Mouse (Mus musculus) liver, embryonic 14.5 days (tissue): Measurements from ENCODE around the gene Wwp2. TPM values are rescaled to one million over a fixed set of nuclear protein-coding genes. Genes with fewer than 3 reads are reported as not detected.
"Not testable (repeated sequence)": the region's sequence is repeated elsewhere in the genome, so short reads cannot be mapped to it uniquely, and the experiment has no call there.

ENCODE experiments used
- ATAC-seq: fragments of 200-750 bp; cut with Nextera tagmentation; 2 replicates; pipeline ENCODE4 v1.8.0; 2017; ENCODE audit warnings: moderate number of reproducible peaks, mild to moderate bottlenecking, moderate library complexity; ENCODE audit not compliant: insufficient read depth
- DNase-seq, 3 experiments: peaks; one replicate each; pipeline ENCODE4 v3.0.0-alpha.2; 2012 to 2013; ENCODE audit warnings: low read depth in 3 of 3, low spot score in 3 of 3
- H3K27ac ChIP-seq: fragments of 300-500 bp; sonication (generic); 2 replicates; pipeline ENCODE4 v1.5.1; 2014; ENCODE audit warnings: moderate library complexity, mild to moderate bottlenecking, control low read depth, inconsistent platforms
- H3K27me3 ChIP-seq: fragments of 300-500 bp; sonication (generic); 2 replicates; pipeline ENCODE4 v1.6.1; 2014; ENCODE audit warnings: mild to moderate bottlenecking, low read length, moderate library complexity; ENCODE audit not compliant: control insufficient read depth, insufficient read depth
- H3K36me3 ChIP-seq: fragments of 300-500 bp; sonication (generic); replicated peaks from 2 replicates; pipeline ENCODE4 v1.6.1; 2014; ENCODE audit warnings: low read depth; ENCODE audit not compliant: control insufficient read depth, insufficient read depth
- H3K4me1 ChIP-seq, 2 experiments: fragments of 200-500 bp in 1 of 2; fragments of 300-500 bp in 1 of 2; sonication (generic) in 1 of 2; replicated peaks; 2 replicates each; pipeline ENCODE4 v1.6.1; 2012 to 2014; ENCODE audit warnings: antibody characterized with exemption in 1 of 2, inconsistent platforms in 1 of 2, low read length in 1 of 2; ENCODE audit not compliant: control insufficient read depth in 2 of 2, insufficient read depth in 2 of 2
- H3K4me2 ChIP-seq: fragments of 300-500 bp; sonication (generic); 2 replicates; pipeline ENCODE4 v1.6.1; 2014; ENCODE audit warnings: low read depth, mild to moderate bottlenecking, control low read depth, moderate library complexity
- H3K4me3 ChIP-seq, 2 experiments: fragments of 200-500 bp in 1 of 2; fragments of 300-500 bp in 1 of 2; sonication (generic) in 1 of 2; 2 replicates each; pipeline ENCODE4 v1.5.1; 2012 to 2014; ENCODE audit warnings: low read depth in 2 of 2, low read length in 2 of 2, mild to moderate bottlenecking in 2 of 2, control low read depth in 1 of 2, inconsistent platforms in 1 of 2, moderate library complexity in 1 of 2; ENCODE audit not compliant: insufficient read depth in 1 of 2
- H3K9ac ChIP-seq: fragments of 300-500 bp; sonication (generic); replicated peaks from 2 replicates; pipeline ENCODE4 v1.6.1; 2014; ENCODE audit warnings: mild to moderate bottlenecking, control low read depth, moderate library complexity
- H3K9me3 ChIP-seq: fragments of 300-500 bp; sonication (generic); 2 replicates; pipeline ENCODE4 v1.6.1; 2016; ENCODE audit warnings: low read length, mixed read lengths; ENCODE audit not compliant: control insufficient read depth
- CTCF ChIP-seq: IDR thresholded peaks from 2 replicates; pipeline ENCODE4 v1.5.1; 2016; ENCODE audit warnings: antibody characterized with exemption, low read depth, control low read depth
- EP300 ChIP-seq: IDR thresholded peaks from 2 replicates; pipeline ENCODE4 v1.6.1; 2016; ENCODE audit warnings: antibody characterized with exemption, low read depth
- WGBS: fragments of 180-500 bp; shearing (Covaris S2); extraction: QIAGEN DNeasy Blood & Tissue Kit; methylation state at CpG from one replicate; pipeline ENCODE4 v1.1.7; 2014; ENCODE audit not compliant: insufficient replicate concordance; 5-methylcytosine and 5-hydroxymethylcytosine counted together
- polyA plus RNA-seq, 2 experiments: library from polyadenylated mRNA; depleted of rRNA in 1 of 2; stranded (reverse) in 1 of 2; unstranded in 1 of 2; fragments of >200 nt; fragmentation: Nextera tagmentation in 1 of 2; extraction: Ambion mirVana in 1 of 2; gene quantifications; 2 replicates each; pipeline versions ENCODE4 v1.2.1 to v1.2.3; 2012 to 2014

Wwp2 gene
- polyA plus RNA-seq, 2 experiments: 14.7 to 28.0 TPM

GRCm38 (mm10) chr8:107472403-107473100 is 36.4 kb downstream of the Wwp2 start:
- no peak for TF ChIP-seq CTCF
- no peak for TF ChIP-seq EP300
- H3K4me2 ChIP-seq: no peak overlapping the region
- 49% methylated on average over 10 of the region's 10 CpGs for WGBS
- no peaks in the 10 kb centered on the region for H3K27me3 ChIP-seq
- DNase-seq (no peak), ATAC-seq (no peak)
- H3K36me3 ChIP-seq: no peaks in the 10 kb centered on the region
- no peak overlapping the region for H3K27ac ChIP-seq
- no peaks in the 10 kb centered on the region for H3K9me3 ChIP-seq
- H3K4me3 ChIP-seq: no peak overlapping the region
- H3K9ac ChIP-seq: no peak overlapping the region
- peaks cover 0 to 2% of the 10 kb centered on the region in 2 experiments; a peak in 1 of 4 replicates for H3K4me1 ChIP-seq

DNA sequence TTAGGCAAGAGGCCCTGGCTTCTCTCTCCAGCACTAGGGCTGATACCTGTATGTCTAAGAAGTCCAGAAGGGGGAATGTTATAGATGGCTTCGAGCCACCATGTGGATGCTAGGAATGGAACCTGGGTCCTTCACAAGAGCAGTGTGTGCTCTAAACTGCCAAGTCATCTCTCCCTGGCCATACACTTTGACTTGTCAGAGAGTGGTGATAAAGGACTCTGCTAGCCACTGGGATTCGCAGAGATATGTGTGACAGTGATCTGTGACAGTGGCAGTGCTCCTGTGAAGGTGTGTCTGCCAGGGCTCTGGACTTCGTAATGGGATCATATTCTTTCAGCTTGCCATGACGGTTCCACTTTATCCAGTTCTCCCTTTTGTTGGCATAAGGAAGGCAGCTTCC is 37.2 kb downstream of the Wwp2 start:
- H3K4me2 ChIP-seq: no peak overlapping the region
- TF ChIP-seq EP300 (no peak), CTCF (no peak)

DNA sequence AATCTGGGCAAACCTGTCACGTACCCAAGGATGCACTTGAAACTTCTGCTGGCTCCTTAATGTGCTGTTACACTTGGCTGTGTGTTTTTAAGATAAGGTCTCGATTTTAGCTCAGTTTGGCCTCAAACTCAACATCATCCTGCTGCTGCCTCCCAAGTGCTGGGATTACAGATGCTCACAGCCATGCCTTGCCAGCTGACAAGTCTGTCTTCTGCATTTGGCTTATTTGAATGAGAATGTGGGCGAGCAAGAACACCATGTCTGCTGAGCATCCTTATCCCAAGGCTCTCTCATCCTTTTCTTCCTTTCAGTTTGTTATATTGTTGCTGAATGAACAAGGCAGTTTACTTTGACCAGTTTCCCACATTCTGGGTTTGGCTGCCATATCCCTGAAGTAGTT is 39.4 kb downstream of the Wwp2 start:
- no peak overlapping the region for H3K4me3 ChIP-seq
- no peaks in the 10 kb centered on the region for H3K9me3 ChIP-seq
- H3K27ac ChIP-seq: no peak overlapping the region
- H3K9ac ChIP-seq: no peak overlapping the region
- ATAC-seq: no peak
- H3K27me3 ChIP-seq: no peaks in the 10 kb centered on the region
- H3K4me2 ChIP-seq: no peak overlapping the region
- no peaks in the 10 kb centered on the region; a peak in 1 of 4 replicates for H3K4me1 ChIP-seq
- 63% methylated on average over 3 of the region's 3 CpGs for WGBS
- no peak for DNase-seq
- no peaks in the 10 kb centered on the region for H3K36me3 ChIP-seq
- TF ChIP-seq EP300 (no peak), CTCF (no peak)

More for the DNA sequence above, 37.2 kb downstream of the Wwp2 start:
- Histone ChIP-seq H3K27ac (no peak overlapping the region), H3K36me3 (no peaks in the 10 kb centered on the region), H3K27me3 (no peaks in the 10 kb centered on the region), H3K4me3 (no peak overlapping the region), H3K4me1 (peaks cover 0 to 2% of the 10 kb centered on the region in 2 experiments; a peak in 1 of 4 replicates), H3K9me3 (no peaks in the 10 kb centered on the region), H3K9ac (no peak overlapping the region)
- DNase-seq: no peak
- peak; percentile 36; the same call in 1 of the 2 replicates for ATAC-seq
- WGBS: 55% methylated on average over 4 of the region's 4 CpGs

GRCm38 (mm10) chr8:107476786-107477185 is 40.6 kb downstream of the Wwp2 start:
- H3K27me3 ChIP-seq: not testable (repeated sequence)

DNA sequence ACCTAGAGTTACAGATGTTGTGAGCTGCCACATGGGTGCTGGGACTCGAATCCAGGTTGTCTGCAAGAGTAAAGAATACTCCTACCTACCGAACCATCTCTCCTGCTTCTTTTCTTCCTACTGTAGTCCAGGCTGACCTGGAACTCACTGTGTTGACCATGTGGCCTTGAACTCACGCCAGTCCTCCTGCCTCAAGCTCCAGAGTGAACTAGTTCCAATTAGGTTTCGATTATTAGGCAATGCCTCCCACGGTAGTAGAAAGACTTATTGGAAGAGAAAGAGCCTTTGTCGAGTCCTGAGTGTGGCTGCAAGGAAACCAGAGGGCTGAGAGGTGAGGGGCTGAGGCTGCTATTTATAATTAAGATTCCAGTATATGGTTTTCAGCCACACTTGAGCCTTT is 42.6 kb downstream of the Wwp2 start:
- 75% methylated on average over 6 of the region's 6 CpGs for WGBS
- Histone ChIP-seq H3K27me3 (no peaks in the 10 kb centered on the region), H3K4me2 (no peak overlapping the region), H3K36me3 (no peaks in the 10 kb centered on the region), H3K4me3 (no peak overlapping the region), H3K27ac (no peak overlapping the region), H3K9me3 (no peaks in the 10 kb centered on the region), H3K9ac (no peak overlapping the region), H3K4me1 (no peaks in the 10 kb centered on the region)
- no peak for DNase-seq
- TF ChIP-seq EP300 (no peak), CTCF (no peak)
- no peak for ATAC-seq

More at GRCm38 (mm10) chr8:107476786-107477185, 40.6 kb downstream of the Wwp2 start:
- not testable (repeated sequence) for DNase-seq, H3K27ac ChIP-seq, H3K9me3 ChIP-seq, H3K4me3 ChIP-seq, H3K36me3 ChIP-seq, H3K4me2 ChIP-seq, H3K9ac ChIP-seq, ATAC-seq, H3K4me1 ChIP-seq
- WGBS: 78% methylated on average over 7 of the region's 7 CpGs
